Mouse (Mus musculus) retina, postnatal 1 day (tissue): ENCODE data around the gene Exosc1.

Experiments
- DNase-seq: peaks from one replicate; pipeline ENCODE4 v3.0.0-alpha.2; 2012

Exosc1 gene

DNA sequence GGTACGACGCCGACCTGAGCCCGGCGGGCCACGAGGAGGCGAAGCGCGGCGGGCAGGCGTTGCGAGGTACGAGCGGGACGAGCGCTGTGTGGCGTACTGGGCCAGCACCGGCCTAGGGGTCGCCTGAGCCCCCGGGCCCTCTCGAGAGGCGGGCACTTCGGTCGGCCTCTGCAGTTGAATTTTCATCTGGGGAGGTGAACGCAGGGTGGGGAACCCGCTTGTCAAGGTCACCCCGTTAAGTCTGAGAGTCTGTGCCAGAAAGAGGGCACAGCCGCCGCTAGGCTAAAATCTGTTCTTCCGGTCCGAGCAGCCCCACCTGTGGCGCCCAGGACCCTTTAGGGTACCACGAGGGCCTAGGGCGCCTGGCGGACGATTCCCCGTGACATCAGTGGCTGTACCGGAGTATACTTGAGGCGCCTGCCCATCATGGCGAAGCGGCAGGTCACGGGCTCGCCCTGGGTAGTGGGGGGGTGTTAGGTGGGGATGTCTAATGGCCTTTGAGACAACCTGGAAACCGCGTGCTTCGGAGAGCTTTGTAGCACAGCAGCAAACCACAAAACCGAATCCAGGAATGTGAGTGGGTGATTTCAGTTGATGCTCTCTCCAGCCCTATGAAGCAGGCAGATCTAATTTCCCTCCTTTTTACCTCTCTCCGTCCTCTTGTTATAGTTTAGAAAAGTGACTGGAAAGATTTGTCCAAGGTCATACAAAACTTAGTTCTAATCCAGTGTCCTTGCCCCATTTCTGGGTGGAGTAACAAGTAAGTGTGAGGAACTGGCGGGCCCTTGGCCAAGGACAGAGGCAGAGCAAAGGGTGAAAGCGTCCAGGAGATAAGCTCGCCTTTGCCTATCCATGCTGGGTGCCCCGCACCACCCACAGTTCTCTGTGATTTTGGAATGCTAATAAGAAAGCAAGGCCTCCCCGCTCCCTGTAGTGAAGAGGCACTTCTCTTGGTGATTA, 20.8 kb downstream of the Exosc1 start:
- peak; percentile 55 for DNase-seq

DNA sequence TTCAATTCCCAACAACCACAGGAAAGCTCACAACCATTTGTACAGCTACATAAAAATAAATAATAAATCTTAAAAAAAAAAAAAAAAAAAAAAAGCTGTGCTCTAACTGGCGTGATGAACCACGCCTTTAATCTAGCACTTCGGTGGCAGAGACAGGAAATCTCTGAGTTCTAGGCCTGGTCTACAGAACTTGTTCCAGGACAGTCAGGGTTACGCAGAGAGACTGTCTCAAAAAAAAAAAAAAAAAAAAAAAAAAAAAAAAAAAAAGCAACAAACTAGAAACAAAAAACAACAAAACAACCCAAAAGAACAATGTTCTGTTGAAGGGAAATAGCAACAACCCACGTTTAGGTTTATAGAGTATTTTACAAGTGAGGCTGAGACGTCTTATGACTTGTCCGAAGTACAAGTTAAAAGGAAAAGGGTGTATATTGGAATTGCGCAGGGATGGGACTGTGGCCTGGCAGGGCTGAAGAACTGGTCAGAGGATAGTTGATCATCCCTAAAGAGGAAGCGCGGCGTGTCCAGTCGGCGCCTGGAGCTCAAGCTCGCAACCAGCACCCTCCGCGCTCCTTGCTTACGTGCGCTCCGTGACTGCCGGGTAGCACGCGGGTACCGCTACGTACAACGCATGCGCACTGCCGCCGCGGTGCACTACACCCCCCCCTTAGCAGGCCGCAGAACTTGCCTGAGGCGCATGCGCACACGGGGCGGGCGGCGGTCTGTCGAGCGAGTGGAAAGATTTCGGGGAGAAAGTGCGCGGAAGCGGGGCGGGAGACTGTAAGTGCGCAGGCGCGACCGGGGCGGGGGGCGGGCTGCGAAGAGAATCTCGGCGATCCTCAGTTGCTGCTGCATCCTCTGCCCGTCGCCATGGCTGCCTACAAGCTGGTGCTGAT, 21.8 kb downstream of the Exosc1 start, which contains the start of gene Pgam1:
Gene Pgam1 (plus strand): TSS at position 746 of the 896 bp plus-strand sequence.
- DNase-seq = peak; percentile 99

DNA sequence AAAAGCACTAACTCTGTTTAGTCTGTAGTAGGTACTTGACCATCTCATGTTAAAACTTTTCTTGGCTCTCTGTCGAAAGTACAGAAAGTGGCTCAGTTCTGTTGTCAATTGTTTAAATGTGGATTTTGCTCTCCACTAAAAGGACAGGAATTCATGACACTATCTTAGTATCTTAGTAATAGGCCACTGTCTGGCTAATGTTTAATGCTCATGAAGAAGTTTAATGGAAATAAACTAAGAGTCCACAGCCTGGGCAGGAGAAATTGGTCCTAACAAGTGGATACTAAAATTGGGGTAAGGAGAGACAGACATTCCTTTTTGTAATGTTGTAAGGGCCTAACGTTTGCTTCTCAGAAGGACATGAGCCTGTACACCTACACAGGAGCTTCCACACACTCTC, 22.8 kb downstream of the Exosc1 start:
- DNase-seq = no peak

DNA sequence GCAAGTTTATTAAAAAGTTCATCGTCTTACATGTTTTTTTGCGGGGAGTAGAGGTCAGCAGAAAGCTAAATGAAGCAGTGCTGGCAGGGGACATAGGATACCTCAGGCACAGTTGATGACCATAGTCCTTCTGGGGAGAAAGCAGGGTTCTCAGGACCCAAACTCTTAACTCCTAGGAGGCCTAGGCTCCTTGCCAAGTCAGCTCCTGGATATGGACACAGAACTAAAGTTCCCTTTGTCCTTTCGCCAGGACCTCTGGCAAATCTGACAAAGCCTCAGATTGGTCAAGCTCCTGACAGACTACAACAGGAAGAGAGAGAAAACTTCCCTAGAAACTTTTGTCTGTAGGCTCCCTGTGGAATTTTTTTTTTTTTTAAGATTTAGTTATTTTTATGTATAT, 24.5 kb downstream of the Exosc1 start:
- no peak for DNase-seq

DNA sequence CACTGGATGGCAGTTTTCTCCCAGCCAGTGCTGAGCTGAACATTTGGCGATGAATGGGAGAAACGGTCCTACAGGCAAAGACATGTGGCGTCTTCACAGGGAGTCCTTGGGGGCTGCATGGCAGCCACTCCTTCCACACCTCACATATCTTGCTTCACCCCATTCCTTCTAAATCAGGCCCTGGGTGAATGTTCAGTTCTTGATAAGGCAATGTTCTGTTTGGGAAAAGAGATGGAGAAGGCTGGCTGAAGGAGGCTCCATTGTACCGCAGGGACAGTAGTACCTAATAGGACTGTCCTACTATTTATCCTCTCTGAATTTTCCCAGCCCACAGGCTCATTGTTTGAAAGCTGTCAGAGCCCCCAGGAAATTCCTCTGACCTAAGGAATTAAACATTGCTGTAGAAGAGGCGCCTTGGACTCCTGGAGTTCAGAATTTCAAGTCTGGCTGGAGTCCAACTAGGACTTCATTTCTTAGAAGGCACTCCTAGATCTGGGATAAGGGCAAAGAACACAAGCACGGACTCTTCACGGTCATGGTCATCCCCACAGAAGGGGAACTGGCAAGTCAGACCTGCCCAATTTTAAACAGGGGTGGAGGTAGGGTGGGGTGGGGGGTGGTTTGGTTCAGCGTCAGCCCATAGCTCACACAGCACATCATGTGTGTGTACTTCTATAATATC, 26.0 kb downstream of the Exosc1 start:
- DNase-seq = no peak

DNA sequence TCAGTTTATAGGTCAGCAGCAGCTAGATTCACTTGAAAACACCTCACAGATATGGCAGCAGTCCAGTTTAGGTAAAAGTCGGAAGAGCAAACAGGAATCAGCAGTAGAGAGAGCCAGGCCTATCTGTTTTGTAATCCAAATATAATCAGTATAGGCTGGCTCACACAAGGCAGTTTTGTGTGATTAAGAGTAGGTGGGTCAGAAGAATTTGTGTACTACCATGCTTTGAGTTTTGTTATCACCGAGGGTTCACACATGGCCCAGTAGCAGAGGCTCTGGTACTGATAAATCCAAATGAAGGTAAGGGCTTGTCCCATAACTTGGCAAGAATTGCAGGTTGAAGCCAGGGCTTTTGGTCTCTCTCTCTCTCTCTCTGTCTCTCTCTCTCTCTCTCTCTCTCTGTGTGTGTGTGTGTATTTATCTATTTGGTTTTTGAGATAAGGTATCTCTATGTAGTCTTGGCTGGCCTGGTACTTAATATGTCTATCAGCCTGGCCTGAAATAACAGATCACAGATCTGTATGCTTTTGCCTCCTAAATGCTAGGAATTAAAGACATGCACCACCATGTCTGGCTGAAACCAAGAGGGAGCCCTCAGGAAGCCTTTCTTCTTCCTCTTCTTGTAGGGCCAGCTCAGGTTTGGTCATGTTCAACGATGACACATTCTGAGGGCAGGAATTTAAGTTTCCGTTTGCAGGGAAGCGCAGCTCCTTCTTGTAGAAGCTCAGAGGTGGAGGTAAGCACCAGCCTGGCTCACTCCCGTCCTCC, 26.7 kb downstream of the Exosc1 start:
- DNase-seq = no peak

DNA sequence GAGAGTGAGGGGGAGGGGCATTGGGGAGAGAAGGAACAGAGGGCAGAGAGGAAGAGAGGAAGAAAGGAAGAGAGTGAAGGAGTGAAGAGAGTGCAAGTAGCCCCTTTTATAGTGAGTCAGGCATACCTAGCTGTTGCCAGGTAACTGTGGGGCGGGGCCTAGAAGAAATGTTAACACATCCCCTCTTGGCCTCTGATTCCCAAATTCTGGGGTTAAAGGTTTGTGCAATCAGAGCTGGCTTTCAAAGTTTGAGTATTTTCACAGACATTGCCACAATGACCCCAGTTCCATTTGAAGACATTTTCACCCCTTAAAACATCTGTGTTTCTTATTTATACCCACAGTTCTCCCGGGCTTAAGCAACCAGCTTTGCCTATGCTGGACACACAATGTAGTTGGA, 28.0 kb downstream of the Exosc1 start:
- no peak for DNase-seq

DNA sequence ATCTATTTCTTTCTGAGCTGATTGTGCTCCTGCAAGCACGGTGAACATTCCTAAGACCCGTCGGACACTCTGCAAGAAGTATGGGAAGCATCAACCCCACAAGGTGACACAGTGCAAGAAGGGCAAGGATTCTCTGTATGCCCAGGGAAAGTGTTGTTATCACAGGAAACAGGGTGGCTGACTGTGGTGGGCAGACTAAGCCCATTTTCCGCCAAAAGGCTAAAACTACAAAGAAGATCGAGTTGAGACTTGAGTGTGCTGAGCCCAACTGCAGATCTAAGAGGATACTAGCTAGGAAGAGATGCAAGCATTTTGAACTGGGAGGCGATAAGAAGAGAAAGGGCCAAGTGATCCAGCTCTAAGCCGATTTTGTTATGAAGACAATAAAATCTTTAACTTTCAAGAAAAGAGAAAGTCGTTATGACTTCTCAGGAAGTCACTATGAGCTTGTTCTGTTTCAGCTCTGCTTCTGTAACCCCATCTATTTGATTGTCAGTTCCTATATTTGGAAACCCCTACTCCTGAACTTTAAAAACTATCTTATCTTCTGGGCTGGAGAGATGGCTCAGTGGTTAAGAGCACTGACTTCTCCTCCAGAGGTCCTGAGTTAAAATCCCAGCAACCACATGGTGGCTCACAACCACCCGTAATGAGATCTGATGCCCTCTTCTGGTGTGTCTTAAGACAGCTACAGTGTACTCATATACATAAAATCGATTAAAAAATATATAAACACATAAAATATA, 30.2 kb downstream of the Exosc1 start:
- no peak for DNase-seq

DNA sequence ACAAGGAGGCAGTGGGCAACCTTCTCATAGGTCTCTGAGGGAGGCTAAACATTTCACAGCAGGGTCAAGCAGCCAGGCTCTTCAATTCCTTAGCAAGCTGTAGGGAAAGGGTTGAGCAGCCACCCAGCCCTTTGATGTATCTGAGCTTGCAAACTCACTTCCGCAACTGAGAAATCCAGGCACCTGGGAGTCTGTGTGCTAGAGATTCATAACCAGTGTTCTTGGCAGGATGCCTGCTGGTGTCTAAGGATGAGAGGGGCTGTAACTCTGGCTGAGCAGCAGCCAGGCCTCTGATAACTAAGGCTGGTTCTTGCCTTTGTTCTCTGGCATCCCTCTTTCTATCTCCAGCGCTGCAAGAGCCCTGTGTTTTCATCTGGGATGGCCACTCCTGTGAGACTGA, 31.5 kb downstream of the Exosc1 start:
- DNase-seq = no peak

DNA sequence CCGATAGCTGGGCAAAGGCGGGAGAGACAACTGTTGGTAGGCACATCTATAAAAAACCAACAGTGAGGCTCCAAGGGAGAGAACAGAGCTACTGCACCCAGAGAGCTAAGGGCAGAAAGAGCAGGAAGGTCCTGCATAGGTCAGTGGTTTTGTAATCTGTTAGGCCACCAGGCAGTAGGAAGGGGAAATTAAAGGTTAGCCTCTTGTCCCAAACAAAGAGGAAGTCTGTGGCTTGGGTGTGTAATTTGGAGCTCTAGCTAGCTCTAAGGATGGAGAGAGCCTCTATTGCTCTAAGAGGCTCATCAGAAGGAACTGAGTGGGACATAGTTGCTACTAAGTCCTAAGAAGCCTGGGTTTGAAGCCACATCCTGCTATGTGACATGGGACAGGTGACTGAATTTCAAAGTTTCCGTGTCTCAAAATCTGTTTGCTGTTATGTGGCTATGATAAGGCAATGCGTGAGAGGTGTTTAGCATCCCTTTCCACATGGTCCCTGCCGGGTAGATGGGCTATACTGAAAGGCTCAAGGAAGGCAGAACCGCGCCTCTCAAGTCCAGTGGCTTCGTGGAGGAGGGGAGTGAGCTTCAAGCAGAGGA, 32.6 kb downstream of the Exosc1 start:
- no peak for DNase-seq

DNA sequence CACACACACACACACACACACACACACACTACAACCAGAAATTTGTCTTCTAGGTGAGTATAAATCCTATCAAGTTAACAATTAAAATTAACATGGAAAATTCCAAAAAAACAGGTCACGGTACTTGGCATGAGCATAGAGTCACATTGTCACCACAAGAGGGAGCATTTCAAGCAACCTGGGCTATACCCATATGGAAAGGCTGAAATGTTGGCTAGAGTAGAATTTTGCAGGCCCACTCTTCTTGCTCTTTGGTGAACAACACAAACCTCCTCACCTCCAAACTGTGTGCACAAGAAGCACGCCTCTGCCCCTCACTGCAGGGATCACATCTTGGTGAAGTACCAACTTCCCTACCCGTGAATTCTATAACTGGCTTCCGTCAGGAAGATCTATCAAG, 34.4 kb downstream of the Exosc1 start:
- DNase-seq = peak; percentile 77

DNA sequence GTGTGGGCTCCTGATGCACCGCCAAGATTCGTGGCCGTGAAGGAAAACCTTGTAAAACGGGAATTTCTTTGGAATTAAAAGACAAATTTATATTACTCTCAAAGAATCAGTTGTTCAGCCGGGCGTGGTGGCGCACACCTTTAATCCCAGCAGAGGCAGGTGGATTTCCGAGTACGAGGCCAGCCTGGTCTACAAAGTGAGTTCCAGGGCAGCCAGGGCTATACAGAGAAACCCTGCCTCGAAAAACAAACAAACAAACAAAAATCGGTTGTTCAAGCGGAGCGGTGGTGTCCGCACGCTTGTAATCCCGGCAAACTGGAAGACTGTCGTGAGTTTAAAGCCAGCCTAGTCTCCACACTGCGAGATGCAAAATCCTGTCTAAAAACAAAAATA, 36.9 kb downstream of the Exosc1 start:
- no peak for DNase-seq

DNA sequence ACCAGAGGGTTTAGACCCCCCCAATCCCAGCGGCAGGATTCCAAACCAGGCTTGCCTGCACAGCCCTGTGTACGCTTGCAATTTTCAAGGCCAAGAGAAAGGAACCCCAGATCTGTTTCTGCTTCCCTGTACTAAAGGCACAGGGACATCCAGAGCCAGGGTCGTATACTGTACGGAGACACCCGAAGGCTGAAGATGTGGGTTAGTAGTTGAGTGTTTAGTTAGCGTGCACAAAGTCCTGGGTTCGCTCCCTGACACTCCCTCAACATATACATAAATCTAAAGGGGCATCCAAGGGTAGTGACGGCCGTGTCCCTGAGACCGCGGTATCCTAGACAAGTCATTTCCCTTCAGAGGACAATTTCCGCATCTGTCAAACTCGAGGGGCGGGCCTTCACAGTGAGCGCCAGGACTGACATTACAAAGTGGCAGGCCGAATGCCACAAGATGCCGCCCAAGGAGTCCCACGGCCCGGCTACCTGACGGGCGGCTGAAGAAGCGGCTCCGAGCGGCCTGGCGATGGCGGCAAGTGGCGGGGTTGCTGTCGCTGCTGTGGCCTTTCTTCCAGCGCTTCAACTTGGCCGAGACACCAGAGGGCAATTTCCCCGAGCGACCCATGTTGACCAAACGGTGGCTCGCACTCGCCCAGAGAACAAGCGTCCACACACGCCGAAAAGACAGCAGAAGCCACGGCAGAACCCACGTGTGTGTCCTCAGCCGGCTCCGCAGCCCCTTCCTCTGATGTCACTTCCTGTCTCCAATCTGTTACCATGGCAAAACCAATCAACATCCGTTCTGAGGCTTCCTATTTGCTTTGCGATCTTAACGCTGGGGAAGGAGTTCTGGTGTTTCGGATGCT, 37.5 kb downstream of the Exosc1 start, which contains the start of gene Rrp12:
Gene Rrp12 (minus strand): TSS at position 714 of the 859 bp plus-strand sequence.
- DNase-seq = peak; percentile 96

DNA sequence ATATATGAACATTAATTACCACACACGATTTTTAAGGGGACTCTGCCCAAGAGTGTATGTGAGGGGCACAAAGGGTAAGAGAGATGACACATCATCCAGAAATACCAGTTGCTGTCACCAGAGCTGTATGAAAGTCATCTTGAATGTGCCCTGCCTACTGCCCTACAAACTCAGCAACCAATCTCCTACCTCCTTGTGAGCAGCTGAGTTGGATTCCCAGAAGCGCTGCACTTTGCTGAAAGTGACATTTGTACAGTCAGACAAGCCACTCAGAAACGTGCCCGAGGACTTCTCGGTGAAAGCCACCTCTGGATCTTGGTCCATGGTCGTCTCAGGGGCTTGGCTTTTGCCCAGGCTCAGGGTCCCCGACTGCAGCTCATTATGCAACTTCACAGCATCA, 38.3 kb downstream of the Exosc1 start:
- no peak for DNase-seq

DNA sequence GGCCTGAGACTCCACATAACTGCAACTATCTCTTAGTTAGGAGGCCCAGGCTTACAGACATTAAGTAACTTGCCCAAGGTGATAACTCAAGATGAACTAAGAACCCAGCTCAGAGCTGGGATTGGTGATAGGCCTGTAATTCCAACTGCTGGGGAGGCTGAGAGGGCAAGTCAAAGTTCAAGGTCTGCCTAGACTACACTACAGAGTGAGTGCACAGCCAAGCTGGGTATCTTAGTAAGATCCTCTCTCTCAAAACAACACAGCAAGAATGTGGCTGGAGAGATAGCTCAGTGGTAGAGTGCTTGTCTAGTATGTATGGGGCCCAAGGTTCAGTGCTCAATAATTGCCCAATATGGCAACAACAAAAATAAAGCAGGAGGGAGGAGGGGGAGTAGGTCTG, 45.0 kb downstream of the Exosc1 start:
- no peak for DNase-seq

DNA sequence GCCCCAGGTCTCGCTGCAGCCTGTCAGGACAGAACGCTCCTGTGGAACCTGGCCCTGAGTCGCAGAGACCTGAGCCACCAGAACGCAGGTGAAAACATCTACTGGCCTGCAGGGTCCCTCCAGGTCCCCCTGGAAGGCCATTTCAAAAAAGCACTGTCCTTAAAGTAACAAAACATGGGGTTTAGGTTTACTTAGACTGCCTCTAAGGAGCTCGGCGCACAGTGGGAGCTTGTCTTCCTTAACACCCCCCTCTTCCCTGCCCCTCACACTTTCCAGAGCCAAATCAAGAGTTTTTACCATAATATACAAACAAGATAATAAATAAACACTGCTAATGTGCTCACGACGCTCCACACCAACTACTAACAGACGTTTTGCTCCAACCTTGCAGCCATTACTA, 49.3 kb downstream of the Exosc1 start:
- DNase-seq = no peak

DNA sequence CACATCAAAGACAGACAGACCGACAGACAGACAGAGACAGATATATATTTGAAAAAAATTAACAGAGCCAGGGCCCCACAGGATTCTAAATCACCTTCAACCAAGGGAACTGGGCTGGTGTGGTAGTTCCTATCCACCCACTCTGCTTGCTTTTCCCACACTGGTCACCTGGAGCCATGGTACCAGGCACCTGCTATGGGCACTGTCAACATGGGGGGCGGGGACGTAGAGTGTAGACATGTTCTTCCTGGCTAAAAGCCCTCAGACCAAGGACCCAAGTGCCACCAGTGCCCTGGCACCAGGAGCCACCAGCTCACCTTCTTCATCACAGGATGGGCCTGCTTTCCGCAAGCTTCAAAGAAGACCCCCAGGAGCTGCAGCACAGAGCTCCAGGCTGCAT, 51.4 kb downstream of the Exosc1 start:
- DNase-seq = no peak

DNA sequence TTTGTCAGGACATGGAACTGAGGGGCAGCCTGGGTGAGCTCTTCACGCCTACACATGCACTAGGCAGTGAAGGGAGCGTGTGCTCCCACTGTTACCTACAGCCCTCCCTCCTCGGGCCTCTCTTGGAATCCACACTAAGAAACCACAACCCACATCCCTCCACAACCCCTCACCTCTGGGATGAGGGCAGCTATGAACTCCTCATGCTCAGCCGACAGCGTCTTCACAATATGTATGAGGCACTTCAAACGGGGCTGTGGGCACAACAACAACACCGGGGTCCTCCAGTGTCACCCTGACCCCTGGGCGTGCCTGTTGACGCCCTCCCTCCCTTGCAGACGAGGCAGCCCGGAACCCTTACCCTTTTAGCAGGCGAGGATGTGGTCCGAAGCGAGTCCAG, 58.9 kb downstream of the Exosc1 start:
- DNase-seq = no peak
